Mouse (Mus musculus): ENCODE results near the gene Scrt2. TPM values are rescaled to one million over a fixed set of nuclear protein-coding genes. Genes with fewer than 3 reads are reported as not detected.
"Not testable (repeated sequence)": the region's sequence is repeated elsewhere in the genome, so short reads cannot be mapped to it uniquely, and the experiment has no call there.

Scrt2 gene
- polyA plus RNA-seq, 1 experiment from 2014 or later = 13.6 TPM

DNA sequence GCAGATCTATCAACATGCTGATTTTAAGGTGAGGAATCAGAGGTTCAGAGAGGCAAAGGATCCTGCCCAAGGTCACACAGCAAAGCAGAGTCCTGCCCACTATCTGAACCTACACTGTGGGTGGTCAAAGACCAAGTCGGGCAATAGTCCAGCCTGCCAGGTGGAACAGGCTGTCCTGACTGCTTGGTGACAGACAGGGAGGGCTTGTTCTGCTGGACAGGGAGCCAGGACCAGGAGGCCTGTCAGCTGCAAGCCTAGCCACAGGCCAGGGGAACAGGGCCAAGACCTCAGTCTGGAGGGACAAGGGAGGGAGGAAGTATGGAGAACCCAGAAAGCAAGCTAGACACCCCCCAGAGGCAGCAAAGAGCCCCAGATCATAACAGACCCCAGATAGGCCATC, 25.9 kb upstream of the Scrt2 start:
- Histone ChIP-seq H3K4me3 (replicated peaks; ENCODE audit: low read length) (no peak overlapping the region), H3K27ac (no peak overlapping the region), H3K9me3 (ENCODE audit: control insufficient read depth, low read length) (no peaks in the 10 kb centered on the region), H3K4me2 (replicated peaks) (no peak overlapping the region), H3K4me1 (replicated peaks; ENCODE audit: control insufficient read depth, insufficient read depth, low read length) (peaks cover 29% of the 10 kb centered on the region), H3K27me3 (ENCODE audit: control insufficient read depth, insufficient read depth, low read length) (no peaks in the 10 kb centered on the region), H3K9ac (no peak overlapping the region), H3K36me3 (replicated peaks; ENCODE audit: control insufficient read depth, insufficient read depth) (no peaks in the 10 kb centered on the region)
- ATAC-seq (ENCODE audit: low FRiP score) (no peak), DNase-seq (ENCODE audit: low spot score) (no peak)
- 56% methylated on average over 1 of the region's 1 CpGs for whole genome bisulfite sequencing

DNA sequence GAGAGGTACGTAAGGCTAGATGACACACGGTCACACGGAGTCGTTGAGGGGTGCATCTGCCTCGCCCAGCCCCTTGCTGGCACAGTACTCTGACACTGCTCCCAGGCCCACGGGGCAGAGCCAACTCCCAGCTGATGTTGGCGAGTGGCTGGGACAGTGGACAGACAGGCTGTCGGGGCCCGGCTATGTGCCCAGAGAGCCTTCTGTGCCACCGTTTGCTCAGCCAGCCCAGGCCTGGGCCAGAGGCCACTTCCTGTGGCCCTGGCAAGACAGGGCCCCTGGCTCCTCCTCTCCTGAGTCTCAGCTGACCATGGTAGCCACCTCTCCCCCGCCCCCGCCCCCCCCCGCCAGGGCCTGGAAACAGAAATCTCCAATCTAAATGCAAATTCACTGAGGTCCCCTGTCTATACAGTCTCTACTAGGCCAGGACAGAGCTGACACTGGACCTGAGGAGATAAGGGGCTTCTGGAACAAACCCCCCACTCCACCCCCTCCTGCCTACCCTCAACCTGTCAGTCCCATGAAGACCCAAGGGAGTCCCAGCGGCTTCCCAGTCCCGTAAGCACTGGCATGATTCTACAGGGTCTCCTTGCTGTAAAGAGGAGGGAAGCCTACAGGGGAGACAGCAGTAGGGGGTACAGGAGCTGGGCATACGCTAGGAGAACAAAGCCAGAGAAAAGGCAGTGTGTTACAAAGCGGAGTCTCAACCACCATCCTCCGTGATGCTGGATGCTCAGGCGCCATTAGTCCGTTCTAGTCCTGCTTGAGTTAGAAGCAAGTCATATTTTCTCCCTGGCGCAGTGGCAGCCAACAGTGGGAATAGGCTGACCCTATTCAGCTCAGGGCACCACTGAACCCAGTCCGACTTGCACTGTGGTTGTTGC, 24.7 kb upstream of the Scrt2 start:
- ATAC-seq (ENCODE audit: low FRiP score) (peak; percentile 43; the same call in 1 of the 2 replicates), DNase-seq (ENCODE audit: low spot score) (no peak)
- peaks cover 17% of the 10 kb centered on the region for H3K4me1 ChIP-seq (replicated peaks; ENCODE audit: control insufficient read depth, insufficient read depth, low read length)
- H3K4me3 ChIP-seq (replicated peaks; ENCODE audit: low read length) = no peak overlapping the region
- no peak overlapping the region for H3K4me2 ChIP-seq (replicated peaks)
- peak overlapping the region; percentile 41; the same call in 1 of the 2 replicates for H3K27ac ChIP-seq
- no peak overlapping the region for H3K9ac ChIP-seq
- no peaks in the 10 kb centered on the region for H3K36me3 ChIP-seq (replicated peaks; ENCODE audit: control insufficient read depth, insufficient read depth)
- 51% methylated on average over 21 of the region's 22 CpGs for WGBS
- no peaks in the 10 kb centered on the region for H3K9me3 ChIP-seq (ENCODE audit: control insufficient read depth, low read length)
- H3K27me3 ChIP-seq (ENCODE audit: control insufficient read depth, insufficient read depth, low read length) = no peaks in the 10 kb centered on the region

DNA sequence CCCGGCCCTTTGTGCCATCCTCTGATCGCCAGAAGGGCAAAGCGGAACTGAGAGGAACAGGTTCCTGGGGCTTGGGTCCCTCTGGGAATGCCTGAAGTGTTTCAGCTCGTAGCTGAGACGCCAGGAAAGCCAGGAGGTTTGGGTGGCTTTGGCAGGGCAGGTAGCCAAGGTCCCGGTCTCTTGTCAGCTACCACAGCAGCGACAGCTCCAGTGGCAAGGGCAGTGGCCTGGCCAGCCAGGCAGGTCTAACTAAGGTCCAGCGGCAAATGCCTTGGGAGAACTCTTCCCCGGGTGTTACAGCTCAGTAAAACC, 24.1 kb upstream of the Scrt2 start:
- no peaks in the 10 kb centered on the region for H3K27me3 ChIP-seq (ENCODE audit: control insufficient read depth, insufficient read depth, low read length)
- no peak overlapping the region for H3K4me3 ChIP-seq (replicated peaks; ENCODE audit: low read length)
- ATAC-seq (ENCODE audit: low FRiP score) = no peak
- H3K36me3 ChIP-seq (replicated peaks; ENCODE audit: control insufficient read depth, insufficient read depth) = no peaks in the 10 kb centered on the region
- 65% methylated on average over 9 of the region's 9 CpGs for WGBS
- H3K9ac ChIP-seq = no peak overlapping the region
- H3K27ac ChIP-seq = peak overlapping the region; percentile 41; the same call in 1 of the 2 replicates
- H3K4me1 ChIP-seq (replicated peaks; ENCODE audit: control insufficient read depth, insufficient read depth, low read length) = peaks cover 11% of the 10 kb centered on the region
- no peak overlapping the region for H3K4me2 ChIP-seq (replicated peaks)
- DNase-seq (ENCODE audit: low spot score) = no peak
- H3K9me3 ChIP-seq (ENCODE audit: control insufficient read depth, low read length) = no peaks in the 10 kb centered on the region

DNA sequence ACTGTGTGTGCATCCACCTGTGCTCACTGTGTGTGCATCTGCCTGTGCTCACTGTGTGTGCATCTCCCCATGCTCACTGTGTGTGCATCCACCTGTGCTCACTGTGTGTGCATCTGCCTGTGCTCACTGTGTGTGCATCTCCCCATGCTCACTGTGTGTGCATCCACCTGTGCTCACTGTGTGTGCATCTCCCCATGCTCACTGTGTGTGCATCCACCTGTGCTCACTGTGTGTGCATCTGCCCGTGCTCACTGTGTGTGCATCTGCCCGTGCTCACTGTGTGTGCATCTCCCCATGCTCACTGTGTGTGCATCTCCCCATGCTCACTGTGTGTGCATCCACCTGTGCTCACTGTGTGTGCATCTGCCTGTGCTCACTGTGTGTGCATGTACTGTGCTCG, 18.5 kb upstream of the Scrt2 start:
- not testable (repeated sequence) for H3K4me2 ChIP-seq (replicated peaks); H3K9me3 ChIP-seq (ENCODE audit: control insufficient read depth, low read length); H3K4me3 ChIP-seq (replicated peaks; ENCODE audit: low read length); ATAC-seq (ENCODE audit: low FRiP score); H3K4me1 ChIP-seq (replicated peaks; ENCODE audit: control insufficient read depth, insufficient read depth, low read length); H3K9ac ChIP-seq; H3K27ac ChIP-seq; H3K27me3 ChIP-seq (ENCODE audit: control insufficient read depth, insufficient read depth, low read length); DNase-seq (ENCODE audit: low spot score); H3K36me3 ChIP-seq (replicated peaks; ENCODE audit: control insufficient read depth, insufficient read depth)
- WGBS = 91% methylated on average over 3 of the region's 3 CpGs

DNA sequence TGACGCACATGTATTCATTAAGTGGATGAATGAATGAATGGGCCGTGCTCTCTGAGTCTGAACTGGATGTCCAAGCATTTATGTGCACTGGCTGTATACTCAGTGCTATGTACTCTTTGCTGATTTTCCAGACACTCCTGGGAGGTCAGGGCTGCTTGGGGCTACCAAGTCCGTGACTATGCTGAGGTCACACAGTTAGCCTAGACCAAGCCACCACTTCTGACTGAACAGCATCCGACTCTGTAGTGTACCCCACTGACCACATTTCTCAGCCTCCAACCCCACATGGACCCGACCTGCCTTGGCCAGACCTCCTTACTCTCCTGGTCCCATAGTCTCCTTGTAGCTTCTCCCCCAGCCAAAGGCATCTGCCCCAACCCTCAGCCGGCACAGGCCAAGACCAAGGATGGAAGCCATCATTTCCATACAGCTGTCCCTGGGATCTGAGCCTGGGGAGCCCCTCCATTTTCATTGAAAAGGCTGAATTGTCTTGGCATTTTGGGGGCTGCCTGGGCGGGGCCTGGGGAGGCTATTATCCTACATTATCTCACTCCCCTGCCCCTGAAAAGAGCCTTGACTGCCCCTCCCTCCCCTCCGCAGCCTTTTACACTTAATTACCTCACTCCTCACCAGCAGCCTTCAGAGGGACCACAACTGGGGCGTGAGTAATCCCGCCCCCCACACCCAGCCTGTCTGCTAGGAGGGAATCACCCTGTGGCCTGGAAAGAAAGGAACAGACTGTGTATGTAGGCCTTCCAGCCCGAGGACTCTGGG, 12.5 kb upstream of the Scrt2 start:
- H3K27ac ChIP-seq = peak overlapping the region; percentile 76
- no peaks in the 10 kb centered on the region for H3K36me3 ChIP-seq (replicated peaks; ENCODE audit: control insufficient read depth, insufficient read depth)
- no peaks in the 10 kb centered on the region for H3K9me3 ChIP-seq (ENCODE audit: control insufficient read depth, low read length)
- no peak overlapping the region for H3K4me2 ChIP-seq (replicated peaks)
- WGBS = 22% methylated on average over 11 of the region's 11 CpGs
- H3K27me3 ChIP-seq (ENCODE audit: control insufficient read depth, insufficient read depth, low read length) = no peaks in the 10 kb centered on the region
- DNase-seq (ENCODE audit: low spot score) = no peak
- peaks cover 14% of the 10 kb centered on the region; the same call in 1 of the 2 replicates for H3K4me1 ChIP-seq (replicated peaks; ENCODE audit: control insufficient read depth, insufficient read depth, low read length)
- 0 out of 2 replicates have a peak overlapping the region, but pooled peaks have one; percentile 16 for H3K9ac ChIP-seq
- no peak overlapping the region for H3K4me3 ChIP-seq (replicated peaks; ENCODE audit: low read length)
- ATAC-seq (ENCODE audit: low FRiP score) = peak; percentile 77

DNA sequence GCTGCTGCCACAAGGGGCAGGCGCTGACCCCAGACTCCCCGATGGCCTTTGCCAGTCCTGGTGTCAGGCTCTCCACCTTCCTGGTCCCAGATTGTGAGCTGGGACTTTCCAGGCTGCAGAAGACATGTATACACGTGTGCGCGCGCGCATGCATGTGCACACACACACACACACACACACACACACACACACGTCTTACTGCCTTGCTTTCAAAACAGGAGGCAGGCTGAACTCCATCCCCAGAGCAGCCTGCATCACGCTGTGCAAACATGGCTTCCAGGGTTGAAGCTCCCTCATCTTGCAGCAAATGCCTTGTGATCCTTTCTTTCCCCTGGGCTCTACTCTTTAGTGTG, 11.9 kb upstream of the Scrt2 start:
- Histone ChIP-seq H3K9ac (0 out of 2 replicates have a peak overlapping the region, but pooled peaks have one; percentile 16), H3K27me3 (ENCODE audit: control insufficient read depth, insufficient read depth, low read length) (no peaks in the 10 kb centered on the region), H3K4me2 (replicated peaks) (no peak overlapping the region), H3K9me3 (ENCODE audit: control insufficient read depth, low read length) (no peaks in the 10 kb centered on the region), H3K4me3 (replicated peaks; ENCODE audit: low read length) (no peak overlapping the region), H3K27ac (peak overlapping the region; percentile 76), H3K36me3 (replicated peaks; ENCODE audit: control insufficient read depth, insufficient read depth) (no peaks in the 10 kb centered on the region), H3K4me1 (replicated peaks; ENCODE audit: control insufficient read depth, insufficient read depth, low read length) (peaks cover 14% of the 10 kb centered on the region; the same call in 1 of the 2 replicates)
- ATAC-seq (ENCODE audit: low FRiP score) (no peak; the same call in 1 of the 2 replicates), DNase-seq (ENCODE audit: low spot score) (no peak)
- WGBS = 42% methylated on average over 9 of the region's 9 CpGs

DNA sequence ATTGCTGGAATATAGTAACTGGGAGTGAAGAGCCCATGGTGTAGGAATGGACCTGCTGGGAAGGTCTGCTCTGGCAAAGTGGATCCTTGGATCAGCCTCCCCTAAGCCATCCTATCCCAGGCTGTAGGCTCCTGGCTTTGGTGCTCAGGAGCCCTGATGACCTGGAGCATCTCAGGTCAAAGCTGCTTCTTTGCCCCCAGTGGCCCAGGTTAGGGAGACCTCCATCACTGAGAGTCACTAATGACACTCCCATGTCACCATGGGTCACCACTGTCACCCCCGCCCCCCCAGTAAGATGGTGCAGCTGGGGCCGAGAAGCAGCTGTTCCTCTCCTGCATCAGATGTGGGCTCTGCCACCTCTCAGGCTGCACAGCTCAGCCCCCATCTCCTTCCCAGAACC, 11.4 kb upstream of the Scrt2 start:
- no peak overlapping the region for H3K4me2 ChIP-seq (replicated peaks)
- no peaks in the 10 kb centered on the region for H3K36me3 ChIP-seq (replicated peaks; ENCODE audit: control insufficient read depth, insufficient read depth)
- peak overlapping the region; percentile 76; the same call in 1 of the 2 replicates for H3K27ac ChIP-seq
- H3K4me1 ChIP-seq (replicated peaks; ENCODE audit: control insufficient read depth, insufficient read depth, low read length) = peaks cover 14% of the 10 kb centered on the region; the same call in 1 of the 2 replicates
- no peaks in the 10 kb centered on the region for H3K27me3 ChIP-seq (ENCODE audit: control insufficient read depth, insufficient read depth, low read length)
- H3K9ac ChIP-seq = no peak overlapping the region; the same call in 1 of the 2 replicates
- DNase-seq (ENCODE audit: low spot score) (no peak), ATAC-seq (ENCODE audit: low FRiP score) (no peak)
- H3K9me3 ChIP-seq (ENCODE audit: control insufficient read depth, low read length) = no peaks in the 10 kb centered on the region
- no peak overlapping the region for H3K4me3 ChIP-seq (replicated peaks; ENCODE audit: low read length)
- WGBS = 69% methylated on average over 2 of the region's 2 CpGs

DNA sequence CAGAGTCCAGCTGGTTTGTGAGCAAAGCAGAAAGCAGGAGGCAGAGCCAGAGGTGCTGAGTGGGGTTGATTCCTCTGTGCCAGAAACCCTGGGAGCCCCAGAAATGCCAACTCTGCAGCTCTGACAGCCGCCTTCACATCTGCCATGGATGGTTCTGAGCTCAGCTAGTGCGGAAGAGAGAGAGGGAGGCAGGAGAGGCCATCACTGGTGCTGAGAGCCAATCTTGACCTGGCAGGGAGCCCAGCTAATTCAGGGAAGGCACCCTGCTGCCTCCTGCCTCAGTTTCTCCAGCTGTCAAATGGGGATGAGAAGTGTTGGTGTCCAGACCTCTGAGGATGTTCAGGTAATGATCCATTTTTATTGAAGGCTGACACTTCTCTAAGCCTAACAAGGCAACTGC, 6.8 kb upstream of the Scrt2 start:
- no peak for ATAC-seq (ENCODE audit: low FRiP score)
- Histone ChIP-seq H3K4me2 (replicated peaks) (no peak overlapping the region), H3K9me3 (ENCODE audit: control insufficient read depth, low read length) (no peaks in the 10 kb centered on the region), H3K4me1 (replicated peaks; ENCODE audit: control insufficient read depth, insufficient read depth, low read length) (peaks cover 11% of the 10 kb centered on the region), H3K4me3 (replicated peaks; ENCODE audit: low read length) (no peak overlapping the region), H3K9ac (no peak overlapping the region), H3K27ac (no peak overlapping the region), H3K27me3 (ENCODE audit: control insufficient read depth, insufficient read depth, low read length) (no peaks in the 10 kb centered on the region), H3K36me3 (replicated peaks; ENCODE audit: control insufficient read depth, insufficient read depth) (no peaks in the 10 kb centered on the region)
- no peak for DNase-seq (ENCODE audit: low spot score)
- WGBS = 80% methylated on average over 2 of the region's 2 CpGs

DNA sequence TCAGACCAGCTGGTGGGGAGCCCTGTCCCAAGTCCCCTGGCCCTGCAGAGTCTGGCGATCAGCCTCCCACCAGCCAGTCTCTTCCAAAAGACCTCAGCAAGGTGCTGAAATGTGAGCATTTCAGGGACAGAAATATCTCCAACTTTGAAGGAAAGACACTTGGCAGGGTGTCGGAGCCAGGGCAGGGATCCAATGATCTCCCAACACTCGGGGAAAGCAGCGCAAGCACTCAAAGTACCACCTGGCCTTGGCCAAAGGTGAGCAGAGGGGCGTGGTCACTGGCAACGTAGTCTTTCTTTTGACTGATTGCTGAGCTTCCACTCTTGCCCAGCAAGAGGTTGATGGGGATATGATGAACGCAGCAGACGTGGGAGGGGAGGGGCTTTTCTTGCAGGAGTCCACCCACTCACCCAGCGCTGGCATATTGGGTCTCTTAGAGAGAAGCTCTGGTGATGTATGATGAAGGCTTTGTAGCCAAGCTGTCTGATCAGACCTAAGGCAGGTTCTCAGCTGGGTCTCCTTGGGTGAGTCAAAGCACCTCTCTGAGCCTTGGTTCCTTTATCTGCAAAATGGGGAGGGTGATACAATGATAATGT, 5.9 kb upstream of the Scrt2 start:
- peaks cover 10% of the 10 kb centered on the region for H3K4me1 ChIP-seq (replicated peaks; ENCODE audit: control insufficient read depth, insufficient read depth, low read length)
- no peaks in the 10 kb centered on the region for H3K9me3 ChIP-seq (ENCODE audit: control insufficient read depth, low read length)
- H3K27me3 ChIP-seq (ENCODE audit: control insufficient read depth, insufficient read depth, low read length) = no peaks in the 10 kb centered on the region
- H3K36me3 ChIP-seq (replicated peaks; ENCODE audit: control insufficient read depth, insufficient read depth) = no peaks in the 10 kb centered on the region
- ATAC-seq (ENCODE audit: low FRiP score) = no peak
- no peak overlapping the region for H3K27ac ChIP-seq
- H3K9ac ChIP-seq = no peak overlapping the region
- no peak overlapping the region for H3K4me2 ChIP-seq (replicated peaks)
- WGBS = 46% methylated on average over 9 of the region's 9 CpGs
- H3K4me3 ChIP-seq (replicated peaks; ENCODE audit: low read length) = no peak overlapping the region
- no peak for DNase-seq (ENCODE audit: low spot score)
